Mouse (Mus musculus): ENCODE data around the gene Myo3a. TPM values are rescaled to one million over a fixed set of nuclear protein-coding genes. Genes with fewer than 3 reads are reported as not detected.

The Myo3a gene
- polyA plus RNA-seq, 1 experiment: not detected

GRCm38 (mm10) chr2:22620030-22620429, 392.7 kb downstream of the Myo3a start:
- DNase-seq (ENCODE audit: low read depth, low spot score): no peak
- 17% methylated on average over 6 of the region's 6 CpGs for WGBS

- 46% methylated on average over 7 of the region's 7 CpGs for WGBS
- DNase-seq (ENCODE audit: low read depth, low spot score): no peak
Observed at GRCm38 (mm10) chr2:22620534-22620933, 393.2 kb downstream of the Myo3a start.

GRCm38 (mm10) chr2:22620978-22621827, 393.9 kb downstream of the Myo3a start:
- WGBS: 27% methylated on average over 20 of the region's 20 CpGs
- DNase-seq (ENCODE audit: low read depth, low spot score): no peak

GRCm38 (mm10) chr2:22621828-22622731, 394.8 kb downstream of the Myo3a start, which contains the start of gene Gad2:
TSS of gene Gad2 (plus strand) at chr2:22622205.
- DNase-seq (ENCODE audit: low read depth, low spot score): no peak
- 2% methylated on average over 55 of the region's 55 CpGs for WGBS

- 2% methylated on average over 60 of the region's 60 CpGs for WGBS
- no peak for DNase-seq (ENCODE audit: low read depth, low spot score)
Observed at GRCm38 (mm10) chr2:22623111-22624070, 396.1 kb downstream of the Myo3a start.

GRCm38 (mm10) chr2:22624188-22624975, 397.1 kb downstream of the Myo3a start:
- 23% methylated on average over 27 of the region's 27 CpGs for WGBS
- no peak for DNase-seq (ENCODE audit: low read depth, low spot score)

GRCm38 (mm10) chr2:22625096-22625960, 398.0 kb downstream of the Myo3a start:
- DNase-seq (ENCODE audit: low read depth, low spot score): no peak
- WGBS: 54% methylated on average over 16 of the region's 16 CpGs

GRCm38 (mm10) chr2:22627147-22627666, 399.9 kb downstream of the Myo3a start:
- DNase-seq (ENCODE audit: low read depth, low spot score): no peak
- WGBS: 61% methylated on average over 3 of the region's 3 CpGs

- WGBS: 57% methylated on average over 5 of the region's 5 CpGs
Observed at GRCm38 (mm10) chr2:22627819-22628432, 400.6 kb downstream of the Myo3a start.

GRCm38 (mm10) chr2:22634766-22635165, 407.5 kb downstream of the Myo3a start:
- 46% methylated on average over 8 of the region's 8 CpGs for WGBS
- no peak for DNase-seq (ENCODE audit: low read depth, low spot score)

More at GRCm38 (mm10) chr2:22627819-22628432, 400.6 kb downstream of the Myo3a start:
- no peak for DNase-seq (ENCODE audit: low read depth, low spot score)

GRCm38 (mm10) chr2:22646134-22646533, 418.8 kb downstream of the Myo3a start:
- no peak for DNase-seq (ENCODE audit: low read depth, low spot score)
- WGBS: 60% methylated on average over 1 of the region's 1 CpGs

- WGBS: 19% methylated on average over 1 of the region's 1 CpGs
- DNase-seq (ENCODE audit: low read depth, low spot score): peak; percentile 16
Observed at GRCm38 (mm10) chr2:22648394-22648793, 421.1 kb downstream of the Myo3a start.

- WGBS: 83% methylated on average over 4 of the region's 4 CpGs
- no peak for DNase-seq (ENCODE audit: low read depth, low spot score)
Observed at GRCm38 (mm10) chr2:22651826-22652225, 424.5 kb downstream of the Myo3a start.

- whole genome bisulfite sequencing: 63% methylated on average over 1 of the region's 1 CpGs
- DNase-seq (ENCODE audit: low read depth, low spot score): no peak
Observed at GRCm38 (mm10) chr2:22663731-22664130, 436.4 kb downstream of the Myo3a start.
